Comparison of ENCODE assay signal across 11 mouse cellular contexts in the genomic region with DNA sequence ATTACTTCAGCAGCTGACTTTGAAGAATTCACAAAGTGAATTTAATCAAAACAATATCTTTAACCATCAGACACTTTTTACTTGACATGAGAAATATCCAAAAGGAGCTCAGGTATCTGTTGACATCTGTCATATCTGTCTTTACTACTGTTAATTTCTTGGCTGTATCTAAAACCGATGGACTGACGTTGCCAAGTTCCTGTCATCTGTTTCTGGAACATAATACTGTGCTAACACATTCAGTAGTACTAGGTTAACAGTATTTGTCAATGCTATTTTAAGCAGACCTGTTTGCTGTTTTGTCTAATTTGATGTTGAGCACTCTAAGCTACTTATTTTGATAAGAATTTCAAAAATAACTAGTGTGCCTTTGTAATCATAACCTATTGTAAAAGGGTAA.
"Had no signal": no experiment of that assay in that cellular context is flagged by ENCODE, and none has a peak within 500 bp of the region (broad histone marks: within the 10 kb centered on the region; RNA-seq: fewer than 3 reads in every experiment).

No protein-coding gene starts in this region.

- H3K27me3 ChIP-seq: liver, embryonic 15.5 days; midbrain, embryonic 13.5 days had no signal

- H3K4me3 ChIP-seq: left cerebral cortex, adult 2 months; limb, embryonic 10.5 days; liver, embryonic 15.5 days; midbrain, embryonic 13.5 days had no signal

- H3K27ac ChIP-seq: left cerebral cortex, adult 2 months; limb, embryonic 10.5 days; liver, embryonic 15.5 days; midbrain, embryonic 13.5 days had no signal

- DNase-seq: kidney, postnatal 25 days; lung, adult 2 months; lung, postnatal 36 days; right cerebral cortex, postnatal 14 days; thymus, postnatal 4 days had no signal

- H3K36me3 ChIP-seq: limb, embryonic 10.5 days; midbrain, embryonic 13.5 days had no signal

- H3K4me1 ChIP-seq: limb, embryonic 10.5 days; midbrain, embryonic 13.5 days had no signal

- ATAC-seq: lung, postnatal 0 days; midbrain, embryonic 13.5 days had no signal

- H3K9me3 ChIP-seq: limb, embryonic 10.5 days; liver, embryonic 15.5 days; midbrain, embryonic 13.5 days had no signal

- H3K9ac ChIP-seq: liver, embryonic 15.5 days; midbrain, embryonic 13.5 days had no signal

- H3K4me2 ChIP-seq: liver, embryonic 11.5 days; liver, embryonic 15.5 days; midbrain, embryonic 13.5 days had no signal
